Mouse (Mus musculus) forebrain, embryonic 12.5 days (tissue): ENCODE data around the gene Fat4. TPM values are rescaled to one million over a fixed set of nuclear protein-coding genes. Genes with fewer than 3 reads are reported as not detected.
A peak's percentile ranks its signal among the peaks of the same experiment; 100 is the strongest.

Experiments used
- ATAC-seq: fragments of 200-750 bp; cut with Nextera tagmentation; 2 replicates; pipeline ENCODE4 v1.8.0; 2017; ENCODE audit warnings: moderate TSS enrichment; ENCODE audit not compliant: low FRiP score
- H3K27ac ChIP-seq: fragments of 300-500 bp; sonication (generic); 2 replicates; pipeline ENCODE4 v1.5.1; 2016; ENCODE audit warnings: mild to moderate bottlenecking
- H3K27me3 ChIP-seq: fragments of 300-500 bp; sonication (generic); 2 replicates; pipeline ENCODE4 v1.6.1; 2016; ENCODE audit warnings: mild to moderate bottlenecking
- H3K36me3 ChIP-seq: fragments of 300-500 bp; sonication (generic); replicated peaks from 2 replicates; pipeline ENCODE4 v1.6.1; 2016; ENCODE audit warnings: mild to moderate bottlenecking
- H3K4me1 ChIP-seq: fragments of 300-500 bp; sonication (generic); 2 replicates; pipeline ENCODE4 v1.6.1; 2016
- H3K4me2 ChIP-seq: fragments of 300-500 bp; sonication (generic); 2 replicates; pipeline ENCODE4 v1.6.1; 2016; ENCODE audit warnings: mild to moderate bottlenecking, moderate library complexity
- H3K4me3 ChIP-seq: fragments of 300-500 bp; sonication (generic); replicated peaks from 2 replicates; pipeline ENCODE4 v1.5.1; 2016; ENCODE audit warnings: mild to moderate bottlenecking
- H3K9ac ChIP-seq: fragments of 300-500 bp; sonication (generic); 2 replicates; pipeline ENCODE4 v1.6.1; 2016; ENCODE audit warnings: mild to moderate bottlenecking
- H3K9me3 ChIP-seq: fragments of 300-500 bp; sonication (generic); 2 replicates; pipeline ENCODE4 v1.6.1; 2016
- WGBS: fragments of 180-500 bp; shearing (Covaris S2); methylation state at CpG from one replicate; pipeline ENCODE4 v1.1.7; 2016; 5-methylcytosine and 5-hydroxymethylcytosine counted together
- polyA plus RNA-seq: library from polyadenylated mRNA; unstranded; fragments of >200 nt; fragmentation: Nextera tagmentation; extraction: Ambion mirVana; gene quantifications from 2 replicates; pipeline ENCODE4 v1.2.1, GENCODE M21; 2016

Fat4 gene
- polyA plus RNA-seq = 14.2 and 15.6 TPM in 2 replicates

DNA sequence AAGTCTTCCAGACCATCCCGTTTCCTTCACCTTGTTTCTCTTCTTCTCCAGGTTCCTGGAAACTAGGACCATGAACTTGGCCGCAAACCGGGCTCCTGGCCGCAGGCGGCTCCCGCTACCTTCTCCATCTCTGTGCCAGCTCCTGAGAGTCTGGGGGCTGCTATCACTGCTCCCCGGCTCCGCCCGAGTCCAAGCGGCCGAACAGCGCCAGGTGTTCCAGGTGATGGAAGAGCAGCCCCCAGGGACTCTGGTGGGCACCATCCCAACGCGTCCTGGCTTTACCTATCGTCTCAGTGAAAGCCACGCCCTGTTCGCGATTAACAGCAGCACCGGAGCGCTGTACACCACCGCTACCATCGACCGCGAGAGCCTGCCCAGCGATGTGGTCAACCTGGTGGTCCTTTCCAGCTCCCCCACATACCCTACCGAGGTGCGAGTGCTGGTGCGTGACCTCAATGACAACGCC, at the start of gene Fat4:
Gene Fat4, plus strand, starts transcription at position 51 of the 466 bp plus-strand sequence.
- Histone ChIP-seq H3K36me3 (peaks cover 36% of the 10 kb centered on the region), H3K9me3 (no peaks in the 10 kb centered on the region; the same call in 1 of the 2 replicates), H3K27me3 (no peaks in the 10 kb centered on the region), H3K9ac (peak within 1 kb of the TSS; percentile 89), H3K4me2 (peak within 1 kb of the TSS; percentile 98), H3K27ac (peak within 1 kb of the TSS; percentile 92), H3K4me1 (peaks cover 38% of the 10 kb centered on the region), H3K4me3 (peak within 1 kb of the TSS; percentile 79)
- 1% methylated on average over 29 of the region's 29 CpGs for WGBS
- ATAC-seq = no peak

GRCm38 (mm10) chr3:38839438-38839837, 47.3 kb upstream of the Fat4 start:
- WGBS = 80% methylated on average over 2 of the region's 2 CpGs
- Histone ChIP-seq H3K4me1 (no peaks in the 10 kb centered on the region), H3K27ac (no peak overlapping the region), H3K27me3 (no peaks in the 10 kb centered on the region), H3K36me3 (no peaks in the 10 kb centered on the region), H3K9me3 (no peaks in the 10 kb centered on the region), H3K4me3 (no peak overlapping the region), H3K9ac (no peak overlapping the region), H3K4me2 (no peak overlapping the region)
- ATAC-seq = no peak

- no peaks in the 10 kb centered on the region for H3K27me3 ChIP-seq
- H3K9ac ChIP-seq = no peak overlapping the region
- H3K4me3 ChIP-seq = no peak overlapping the region
- no peak for ATAC-seq
- H3K4me1 ChIP-seq = 0 out of 2 replicates have a peak, but pooled peaks cover 5% of the 10 kb centered on the region
- no peak overlapping the region for H3K27ac ChIP-seq
- whole genome bisulfite sequencing = 51% methylated on average over 7 of the region's 7 CpGs
- no peaks in the 10 kb centered on the region for H3K36me3 ChIP-seq
- no peaks in the 10 kb centered on the region for H3K9me3 ChIP-seq
- no peak overlapping the region for H3K4me2 ChIP-seq
Measured at GRCm38 (mm10) chr3:38843000-38843538, 43.7 kb upstream of the Fat4 start.

GRCm38 (mm10) chr3:38846602-38847382, 39.9 kb upstream of the Fat4 start:
- no peak overlapping the region for H3K4me3 ChIP-seq
- no peaks in the 10 kb centered on the region for H3K27me3 ChIP-seq
- WGBS = 51% methylated on average over 10 of the region's 11 CpGs
- H3K9ac ChIP-seq = no peak overlapping the region
- H3K4me1 ChIP-seq = 0 out of 2 replicates have a peak, but pooled peaks cover 5% of the 10 kb centered on the region
- no peak for ATAC-seq
- no peaks in the 10 kb centered on the region for H3K36me3 ChIP-seq
- H3K27ac ChIP-seq = no peak overlapping the region
- no peaks in the 10 kb centered on the region for H3K9me3 ChIP-seq
- no peak overlapping the region for H3K4me2 ChIP-seq

DNA sequence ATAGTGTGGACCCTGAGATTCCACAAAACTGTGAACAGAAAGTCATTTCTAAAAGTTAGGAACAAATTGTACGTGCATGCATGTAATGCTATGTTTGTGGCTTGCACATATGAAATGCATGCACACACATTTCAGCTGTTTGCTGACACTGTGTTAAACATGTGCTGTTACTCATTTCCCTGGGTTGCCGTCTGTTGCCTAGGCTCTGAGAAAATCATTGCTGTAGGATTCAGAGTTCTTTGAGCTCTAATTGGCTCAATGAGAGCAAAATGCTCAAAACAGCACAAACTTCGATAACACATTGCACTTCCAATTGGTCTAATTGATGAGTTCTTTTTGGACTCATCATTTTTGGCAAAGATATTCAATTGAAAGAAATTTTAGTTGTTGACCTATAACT, 37.7 kb upstream of the Fat4 start:
- 67% methylated on average over 3 of the region's 3 CpGs for WGBS
- no peak overlapping the region for H3K4me2 ChIP-seq
- no peak overlapping the region for H3K4me3 ChIP-seq
- no peak overlapping the region for H3K9ac ChIP-seq
- H3K27me3 ChIP-seq = no peaks in the 10 kb centered on the region
- H3K27ac ChIP-seq = no peak overlapping the region
- H3K4me1 ChIP-seq = 0 out of 2 replicates have a peak, but pooled peaks cover 5% of the 10 kb centered on the region
- no peaks in the 10 kb centered on the region for H3K36me3 ChIP-seq
- no peaks in the 10 kb centered on the region for H3K9me3 ChIP-seq
- no peak for ATAC-seq

DNA sequence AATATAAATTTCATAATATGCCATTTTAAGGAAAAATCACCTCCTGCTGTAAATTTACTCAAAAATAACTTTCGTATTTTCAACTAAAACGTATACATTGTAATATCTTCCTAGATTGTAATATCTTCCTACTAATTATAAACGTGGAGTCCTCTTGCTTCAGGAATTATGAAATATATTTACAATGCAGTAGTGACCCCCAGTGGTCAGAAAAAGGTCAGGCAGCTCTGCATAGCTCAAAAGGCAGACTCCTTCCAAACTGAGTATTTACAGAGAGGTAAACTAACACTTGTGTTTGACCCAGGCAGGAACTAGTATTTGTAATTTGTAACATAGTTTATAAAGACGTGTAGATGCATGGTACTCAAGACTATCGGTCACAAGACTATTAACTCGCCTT, 37.2 kb upstream of the Fat4 start:
- no peak overlapping the region for H3K4me3 ChIP-seq
- no peaks in the 10 kb centered on the region for H3K9me3 ChIP-seq
- 41% methylated on average over 6 of the region's 6 CpGs for WGBS
- no peak overlapping the region for H3K27ac ChIP-seq
- H3K27me3 ChIP-seq = no peaks in the 10 kb centered on the region
- no peak overlapping the region for H3K4me2 ChIP-seq
- H3K9ac ChIP-seq = no peak overlapping the region
- H3K4me1 ChIP-seq = 0 out of 2 replicates have a peak, but pooled peaks cover 5% of the 10 kb centered on the region
- peak; percentile 66; the same call in 1 of the 2 replicates for ATAC-seq
- no peaks in the 10 kb centered on the region for H3K36me3 ChIP-seq

DNA sequence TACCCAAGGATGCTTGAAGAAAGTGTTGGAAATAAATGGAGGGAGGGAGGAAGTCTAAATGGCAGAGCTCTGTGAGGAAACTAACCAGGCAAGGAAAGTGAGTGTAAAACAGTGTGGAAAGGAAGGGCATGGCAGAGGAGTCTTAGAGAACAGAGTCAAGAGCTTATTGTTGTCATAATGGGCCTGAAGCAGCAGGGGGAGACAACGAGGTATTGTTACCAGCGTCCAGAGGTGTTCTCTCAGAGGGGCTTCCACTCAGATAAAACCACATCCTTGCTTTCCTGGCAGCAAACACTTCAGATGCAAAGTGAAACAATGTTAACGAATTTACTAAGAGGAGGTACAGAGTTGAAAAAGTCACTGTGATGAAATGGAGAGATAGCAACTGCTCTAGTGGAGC, 33.1 kb upstream of the Fat4 start:
- no peak for ATAC-seq
- Histone ChIP-seq H3K9me3 (no peaks in the 10 kb centered on the region), H3K4me3 (no peak overlapping the region), H3K36me3 (no peaks in the 10 kb centered on the region), H3K27ac (no peak overlapping the region), H3K4me1 (no peaks in the 10 kb centered on the region), H3K9ac (no peak overlapping the region), H3K27me3 (no peaks in the 10 kb centered on the region), H3K4me2 (no peak overlapping the region)
- 13% methylated on average over 3 of the region's 3 CpGs for WGBS

GRCm38 (mm10) chr3:38860683-38861082, 26.1 kb upstream of the Fat4 start:
- no peak overlapping the region for H3K27ac ChIP-seq
- ATAC-seq = no peak

GRCm38 (mm10) chr3:38871291-38871690, 15.4 kb upstream of the Fat4 start:
- Histone ChIP-seq H3K9me3 (no peaks in the 10 kb centered on the region), H3K4me3 (no peak overlapping the region), H3K36me3 (no peaks in the 10 kb centered on the region), H3K4me2 (no peak overlapping the region), H3K27ac (no peak overlapping the region), H3K27me3 (no peaks in the 10 kb centered on the region), H3K4me1 (no peaks in the 10 kb centered on the region), H3K9ac (no peak overlapping the region)
- WGBS = 90% methylated on average over 2 of the region's 2 CpGs
- ATAC-seq = no peak

More at GRCm38 (mm10) chr3:38860683-38861082, 26.1 kb upstream of the Fat4 start:
- no peaks in the 10 kb centered on the region for H3K9me3 ChIP-seq
- H3K36me3 ChIP-seq = no peaks in the 10 kb centered on the region
- H3K4me2 ChIP-seq = no peak overlapping the region
- H3K4me1 ChIP-seq = 0 out of 2 replicates have a peak, but pooled peaks cover 4% of the 10 kb centered on the region
- H3K4me3 ChIP-seq = no peak overlapping the region
- no peak overlapping the region for H3K9ac ChIP-seq
- 39% methylated on average over 5 of the region's 5 CpGs for WGBS
- no peaks in the 10 kb centered on the region for H3K27me3 ChIP-seq

DNA sequence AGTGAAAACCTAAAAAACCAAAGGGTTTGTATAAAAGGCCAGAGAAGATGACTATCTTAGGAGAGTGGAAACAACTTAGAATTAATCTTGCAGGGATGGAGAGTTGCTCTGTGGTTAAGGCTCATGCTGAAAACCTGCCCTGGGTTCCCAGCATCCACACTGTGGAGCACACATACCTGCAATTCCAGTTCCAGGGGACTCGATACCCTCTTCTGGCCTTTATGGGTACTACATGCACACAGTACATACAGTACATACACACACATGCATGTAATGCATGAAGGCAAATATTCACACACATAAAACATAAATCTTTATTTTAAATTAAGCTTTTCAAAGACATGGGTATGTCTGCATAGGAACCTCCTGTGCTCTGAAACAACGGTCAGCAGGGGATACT, 10.9 kb upstream of the Fat4 start:
- no peak for ATAC-seq
- no peak overlapping the region for H3K4me2 ChIP-seq
- H3K36me3 ChIP-seq = no peaks in the 10 kb centered on the region
- H3K27me3 ChIP-seq = no peaks in the 10 kb centered on the region
- H3K4me3 ChIP-seq = no peak overlapping the region
- 93% methylated on average over 2 of the region's 2 CpGs for WGBS
- H3K4me1 ChIP-seq = no peaks in the 10 kb centered on the region
- no peak overlapping the region for H3K27ac ChIP-seq
- no peaks in the 10 kb centered on the region for H3K9me3 ChIP-seq
- H3K9ac ChIP-seq = no peak overlapping the region

- WGBS = 98% methylated on average over 4 of the region's 4 CpGs
- H3K4me1 ChIP-seq = no peaks in the 10 kb centered on the region
- ATAC-seq = no peak
Measured at GRCm38 (mm10) chr3:38876706-38877105, 10.0 kb upstream of the Fat4 start.

DNA sequence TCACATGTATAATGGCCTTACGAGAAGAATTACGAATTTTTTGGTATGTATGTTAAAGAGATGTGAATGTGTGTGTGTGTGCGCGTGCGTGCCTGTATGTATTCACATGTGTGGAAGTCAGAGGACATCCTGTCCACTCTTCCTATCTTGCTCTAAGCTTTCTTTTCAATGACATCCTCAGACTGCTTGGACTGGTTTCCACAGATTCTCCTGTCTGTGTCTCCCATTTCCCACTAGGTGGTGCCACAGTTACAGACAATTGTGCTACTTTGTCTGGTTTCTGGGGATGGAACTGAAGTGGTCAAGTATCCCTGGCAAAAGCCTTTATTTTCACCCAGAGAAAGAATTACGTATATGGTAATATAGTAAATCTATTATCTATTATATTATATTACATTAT, 4.0 kb upstream of the Fat4 start:
- H3K27ac ChIP-seq = no peak overlapping the region
- no peak overlapping the region for H3K4me2 ChIP-seq
- H3K4me3 ChIP-seq = no peak overlapping the region
- no peak overlapping the region for H3K9ac ChIP-seq
- no peaks in the 10 kb centered on the region for H3K27me3 ChIP-seq
- no peak for ATAC-seq
- 68% methylated on average over 6 of the region's 6 CpGs for WGBS
- no peaks in the 10 kb centered on the region for H3K9me3 ChIP-seq
- H3K4me1 ChIP-seq = peaks cover 11% of the 10 kb centered on the region; the same call in 1 of the 2 replicates
- H3K36me3 ChIP-seq = no peaks in the 10 kb centered on the region

More at GRCm38 (mm10) chr3:38876706-38877105, 10.0 kb upstream of the Fat4 start:
- Histone ChIP-seq H3K36me3 (no peaks in the 10 kb centered on the region), H3K27me3 (no peaks in the 10 kb centered on the region), H3K9ac (no peak overlapping the region), H3K4me2 (no peak overlapping the region), H3K4me3 (no peak overlapping the region), H3K9me3 (no peaks in the 10 kb centered on the region), H3K27ac (no peak overlapping the region)
